Mouse (Mus musculus): Measurements from ENCODE around the gene Mzf1. TPM values are rescaled to one million over a fixed set of nuclear protein-coding genes. Genes with fewer than 3 reads are reported as not detected.

The Mzf1 gene
- polyA plus RNA-seq, 1 experiment from 2014 or later: 4.0 TPM

GRCm38 (mm10) chr7:13053001-13053400 is 1.6 kb downstream of the Mzf1 start:
- no peak overlapping the region for H3K27ac ChIP-seq (ENCODE audit: low read depth, low read length)
- H3K4me3 ChIP-seq (ENCODE audit: low read depth, low read length): no peak overlapping the region
- H3K4me2 ChIP-seq (ENCODE audit: low read depth, low read length, severe bottlenecking): no peak overlapping the region
- no peak overlapping the region for H3K9ac ChIP-seq (ENCODE audit: low read length)
- no peak for ATAC-seq (replicated peaks; ENCODE audit: low FRiP score)
- no peaks in the 10 kb centered on the region for H3K27me3 ChIP-seq (ENCODE audit: control insufficient read depth, insufficient read depth, low read length)
- H3K36me3 ChIP-seq (ENCODE audit: control insufficient read depth, insufficient read depth, low read length): no peaks in the 10 kb centered on the region
- WGBS: 90% methylated on average over 13 of the region's 13 CpGs
- no peaks in the 10 kb centered on the region for H3K9me3 ChIP-seq (ENCODE audit: control insufficient read depth, low read length)
- no peak for DNase-seq (ENCODE audit: low spot score)
- H3K4me1 ChIP-seq (replicated peaks; ENCODE audit: control insufficient read depth, insufficient read depth, low read length): peaks cover 2% of the 10 kb centered on the region; the same call in 1 of the 2 replicates

DNA sequence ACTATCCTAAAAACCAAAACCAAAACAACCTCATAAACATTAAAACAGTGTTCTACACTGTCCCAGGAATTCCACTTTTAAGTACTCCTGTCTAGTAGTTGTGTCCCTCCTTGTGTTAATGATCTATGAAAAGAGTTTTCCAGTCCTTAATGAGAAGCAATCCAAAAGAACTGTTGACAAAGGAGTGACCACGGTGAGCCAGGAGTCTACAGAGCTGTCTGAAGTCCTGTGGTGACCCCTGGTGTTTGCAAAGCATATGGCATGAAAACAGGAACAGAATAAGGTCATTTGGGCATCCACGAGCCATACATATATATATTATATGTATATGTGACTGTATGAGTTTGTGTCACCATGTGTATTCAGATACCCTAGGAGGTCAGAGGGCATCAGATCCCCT is 8.5 kb downstream of the Mzf1 start:
- Histone ChIP-seq H3K9ac (ENCODE audit: low read length) (no peak overlapping the region), H3K4me2 (ENCODE audit: low read depth, low read length, severe bottlenecking) (no peak overlapping the region), H3K27me3 (ENCODE audit: control insufficient read depth, insufficient read depth, low read length) (peaks cover 31% of the 10 kb centered on the region), H3K4me3 (ENCODE audit: low read depth, low read length) (no peak overlapping the region), H3K4me1 (replicated peaks; ENCODE audit: control insufficient read depth, insufficient read depth, low read length) (peaks cover 5% of the 10 kb centered on the region), H3K9me3 (ENCODE audit: control insufficient read depth, low read length) (no peaks in the 10 kb centered on the region), H3K36me3 (ENCODE audit: control insufficient read depth, insufficient read depth, low read length) (no peaks in the 10 kb centered on the region), H3K27ac (ENCODE audit: low read depth, low read length) (no peak overlapping the region)
- ATAC-seq (replicated peaks; ENCODE audit: low FRiP score): peak; percentile 78
- 14% methylated on average over 2 of the region's 2 CpGs for WGBS
- peak; percentile 73 for DNase-seq (ENCODE audit: low spot score)

GRCm38 (mm10) chr7:13044254-13044625 is 10.3 kb downstream of the Mzf1 start:
- WGBS: 4% methylated on average over 23 of the region's 23 CpGs
- H3K4me2 ChIP-seq (ENCODE audit: low read depth, low read length, severe bottlenecking): peak overlapping the region; percentile 92
- ATAC-seq (replicated peaks; ENCODE audit: low FRiP score): no peak; the same call in 1 of the 2 replicates

GRCm38 (mm10) chr7:13043445-13044253 is 10.9 kb downstream of the Mzf1 start:
- H3K27me3 ChIP-seq (ENCODE audit: control insufficient read depth, insufficient read depth, low read length): peaks cover 31% of the 10 kb centered on the region
- WGBS: 5% methylated on average over 85 of the region's 88 CpGs
- peak; percentile 29 for ATAC-seq (replicated peaks; ENCODE audit: low FRiP score)

More at GRCm38 (mm10) chr7:13044254-13044625, 10.3 kb downstream of the Mzf1 start:
- peak overlapping the region; percentile 61 for H3K9ac ChIP-seq (ENCODE audit: low read length)
- peak overlapping the region; percentile 40 for H3K4me3 ChIP-seq (ENCODE audit: low read depth, low read length)
- peaks cover 5% of the 10 kb centered on the region for H3K4me1 ChIP-seq (replicated peaks; ENCODE audit: control insufficient read depth, insufficient read depth, low read length)
- peaks cover 31% of the 10 kb centered on the region for H3K27me3 ChIP-seq (ENCODE audit: control insufficient read depth, insufficient read depth, low read length)
- no peak overlapping the region for H3K27ac ChIP-seq (ENCODE audit: low read depth, low read length)
- H3K36me3 ChIP-seq (ENCODE audit: control insufficient read depth, insufficient read depth, low read length): no peaks in the 10 kb centered on the region
- peak; percentile 72 for DNase-seq (ENCODE audit: low spot score)
- H3K9me3 ChIP-seq (ENCODE audit: control insufficient read depth, low read length): no peaks in the 10 kb centered on the region

GRCm38 (mm10) chr7:13043120-13043444 is 11.5 kb downstream of the Mzf1 start:
- Histone ChIP-seq H3K4me2 (ENCODE audit: low read depth, low read length, severe bottlenecking) (peak overlapping the region; percentile 92), H3K4me3 (ENCODE audit: low read depth, low read length) (peak overlapping the region; percentile 40), H3K9me3 (ENCODE audit: control insufficient read depth, low read length) (no peaks in the 10 kb centered on the region), H3K9ac (ENCODE audit: low read length) (no peak overlapping the region; the same call in 1 of the 2 replicates), H3K27me3 (ENCODE audit: control insufficient read depth, insufficient read depth, low read length) (peaks cover 31% of the 10 kb centered on the region), H3K27ac (ENCODE audit: low read depth, low read length) (no peak overlapping the region), H3K4me1 (replicated peaks; ENCODE audit: control insufficient read depth, insufficient read depth, low read length) (peaks cover 9% of the 10 kb centered on the region), H3K36me3 (ENCODE audit: control insufficient read depth, insufficient read depth, low read length) (no peaks in the 10 kb centered on the region)
- no peak for ATAC-seq (replicated peaks; ENCODE audit: low FRiP score)
- no peak for DNase-seq (ENCODE audit: low spot score)
- WGBS: 42% methylated on average over 16 of the region's 16 CpGs

More at GRCm38 (mm10) chr7:13043445-13044253, 10.9 kb downstream of the Mzf1 start:
- Histone ChIP-seq H3K27ac (ENCODE audit: low read depth, low read length) (no peak overlapping the region), H3K36me3 (ENCODE audit: control insufficient read depth, insufficient read depth, low read length) (no peaks in the 10 kb centered on the region), H3K4me3 (ENCODE audit: low read depth, low read length) (peak overlapping the region; percentile 40), H3K4me2 (ENCODE audit: low read depth, low read length, severe bottlenecking) (peak overlapping the region; percentile 92), H3K9ac (ENCODE audit: low read length) (peak overlapping the region; percentile 61), H3K9me3 (ENCODE audit: control insufficient read depth, low read length) (no peaks in the 10 kb centered on the region), H3K4me1 (replicated peaks; ENCODE audit: control insufficient read depth, insufficient read depth, low read length) (peaks cover 8% of the 10 kb centered on the region)
- DNase-seq (ENCODE audit: low spot score): peak; percentile 74

DNA sequence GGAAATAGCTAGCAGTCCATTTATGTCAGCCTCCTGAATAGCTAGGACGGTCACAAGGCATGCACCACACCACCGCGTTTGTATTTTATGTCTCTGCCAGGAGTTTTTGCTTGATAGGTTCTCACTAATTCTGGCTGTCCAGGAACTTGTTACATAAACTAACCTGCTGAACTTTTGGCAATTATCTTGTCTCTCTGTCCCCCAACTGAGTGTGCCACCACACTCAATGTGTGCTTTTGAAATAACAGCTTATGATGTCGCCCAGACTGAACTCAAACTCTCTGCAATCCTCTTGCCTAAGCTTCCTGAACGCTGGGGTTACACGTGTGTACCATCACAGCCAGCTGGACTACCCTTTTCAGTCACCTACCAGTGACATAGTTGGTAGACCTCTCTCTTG is 12.1 kb downstream of the Mzf1 start:
- Histone ChIP-seq H3K4me1 (replicated peaks; ENCODE audit: control insufficient read depth, insufficient read depth, low read length) (peaks cover 9% of the 10 kb centered on the region), H3K27me3 (ENCODE audit: control insufficient read depth, insufficient read depth, low read length) (peaks cover 31% of the 10 kb centered on the region), H3K9ac (ENCODE audit: low read length) (no peak overlapping the region), H3K27ac (ENCODE audit: low read depth, low read length) (no peak overlapping the region), H3K36me3 (ENCODE audit: control insufficient read depth, insufficient read depth, low read length) (no peaks in the 10 kb centered on the region), H3K4me3 (ENCODE audit: low read depth, low read length) (no peak overlapping the region), H3K4me2 (ENCODE audit: low read depth, low read length, severe bottlenecking) (no peak overlapping the region), H3K9me3 (ENCODE audit: control insufficient read depth, low read length) (no peaks in the 10 kb centered on the region)
- WGBS: 75% methylated on average over 6 of the region's 6 CpGs
- ATAC-seq (replicated peaks; ENCODE audit: low FRiP score): no peak
- DNase-seq (ENCODE audit: low spot score): no peak

GRCm38 (mm10) chr7:13041256-13041655 is 13.3 kb downstream of the Mzf1 start:
- no peak overlapping the region for H3K9ac ChIP-seq (ENCODE audit: low read length)
- 74% methylated on average over 1 of the region's 1 CpGs for WGBS

GRCm38 (mm10) chr7:13039181-13039580 is 15.4 kb downstream of the Mzf1 start:
- 94% methylated on average over 1 of the region's 1 CpGs for WGBS
- Histone ChIP-seq H3K9ac (ENCODE audit: low read length) (peak overlapping the region; percentile 93; the same call in 1 of the 2 replicates), H3K27me3 (ENCODE audit: control insufficient read depth, insufficient read depth, low read length) (peaks cover 20% of the 10 kb centered on the region), H3K27ac (ENCODE audit: low read depth, low read length) (no peak overlapping the region), H3K4me1 (replicated peaks; ENCODE audit: control insufficient read depth, insufficient read depth, low read length) (peaks cover 17% of the 10 kb centered on the region), H3K9me3 (ENCODE audit: control insufficient read depth, low read length) (no peaks in the 10 kb centered on the region), H3K4me3 (ENCODE audit: low read depth, low read length) (no peak overlapping the region), H3K4me2 (ENCODE audit: low read depth, low read length, severe bottlenecking) (peak overlapping the region; percentile 81; the same call in 1 of the 2 replicates), H3K36me3 (ENCODE audit: control insufficient read depth, insufficient read depth, low read length) (peaks cover 3% of the 10 kb centered on the region; the same call in 1 of the 2 replicates)
- no peak for DNase-seq (ENCODE audit: low spot score)
- no peak for ATAC-seq (replicated peaks; ENCODE audit: low FRiP score)

More at GRCm38 (mm10) chr7:13041256-13041655, 13.3 kb downstream of the Mzf1 start:
- Histone ChIP-seq H3K4me2 (ENCODE audit: low read depth, low read length, severe bottlenecking) (no peak overlapping the region), H3K4me1 (replicated peaks; ENCODE audit: control insufficient read depth, insufficient read depth, low read length) (peaks cover 12% of the 10 kb centered on the region), H3K27ac (ENCODE audit: low read depth, low read length) (no peak overlapping the region), H3K36me3 (ENCODE audit: control insufficient read depth, insufficient read depth, low read length) (no peaks in the 10 kb centered on the region), H3K9me3 (ENCODE audit: control insufficient read depth, low read length) (no peaks in the 10 kb centered on the region), H3K4me3 (ENCODE audit: low read depth, low read length) (no peak overlapping the region), H3K27me3 (ENCODE audit: control insufficient read depth, insufficient read depth, low read length) (peaks cover 31% of the 10 kb centered on the region)
- no peak for ATAC-seq (replicated peaks; ENCODE audit: low FRiP score)
- DNase-seq (ENCODE audit: low spot score): no peak

All from forebrain, embryonic 11.5 days (tissue).